Mouse (Mus musculus) stomach, embryonic 14.5 days (tissue): ENCODE results near the gene Atf6. TPM values are rescaled to one million over a fixed set of nuclear protein-coding genes. Genes with fewer than 3 reads are reported as not detected.

Experiments used
- ATAC-seq: fragments of 200-750 bp; cut with Nextera tagmentation; 2 replicates; pipeline ENCODE4 v1.8.0; 2017; ENCODE audit warnings: low read depth, moderate TSS enrichment; ENCODE audit not compliant: insufficient number of reproducible peaks, insufficient read depth, low FRiP score
- H3K27ac ChIP-seq: fragments of 300-500 bp; sonication (generic); 2 replicates; pipeline ENCODE4 v1.5.1; 2014; ENCODE audit warnings: mild to moderate bottlenecking, low read length, moderate library complexity, mixed read lengths
- H3K27me3 ChIP-seq: fragments of 300-500 bp; sonication (generic); 2 replicates; pipeline ENCODE4 v1.6.1; 2014; ENCODE audit warnings: low read length, control low read depth, mixed read lengths; ENCODE audit not compliant: control insufficient read depth, insufficient read depth
- H3K36me3 ChIP-seq: fragments of 300-500 bp; sonication (generic); 2 replicates; pipeline ENCODE4 v1.6.1; 2014; ENCODE audit warnings: mild to moderate bottlenecking, control low read depth, low read length, moderate library complexity, mixed read lengths; ENCODE audit not compliant: control insufficient read depth, insufficient read depth
- H3K4me1 ChIP-seq: fragments of 300-500 bp; sonication (generic); 2 replicates; pipeline ENCODE4 v1.6.1; 2014; ENCODE audit warnings: low read length, control low read depth, mixed read lengths; ENCODE audit not compliant: control insufficient read depth, insufficient read depth
- H3K4me2 ChIP-seq: fragments of 300-500 bp; sonication (generic); replicated peaks from 2 replicates; pipeline ENCODE4 v1.6.1; 2014; ENCODE audit warnings: low read depth, low read length, control low read depth
- H3K4me3 ChIP-seq: fragments of 300-500 bp; sonication (generic); 2 replicates; pipeline ENCODE4 v1.5.1; 2014; ENCODE audit warnings: low read depth, low read length, control low read depth
- H3K9ac ChIP-seq: fragments of 300-500 bp; sonication (generic); replicated peaks from 2 replicates; pipeline ENCODE4 v1.6.1; 2014; ENCODE audit warnings: low read depth, mild to moderate bottlenecking, control low read depth, low read length, moderate library complexity, mixed read lengths
- H3K9me3 ChIP-seq: fragments of 300-500 bp; sonication (generic); 2 replicates; pipeline ENCODE4 v1.6.1; 2016; ENCODE audit warnings: low read depth, low read length, control low read depth; ENCODE audit not compliant: control insufficient read depth
- WGBS: fragments of 180-500 bp; shearing (Covaris S2); extraction: QIAGEN DNeasy Blood & Tissue Kit; methylation state at CpG from one replicate; pipeline ENCODE4 v1.1.7; 2014; 5-methylcytosine and 5-hydroxymethylcytosine counted together
- polyA plus RNA-seq: library from polyadenylated mRNA; unstranded; fragments of >200 nt; fragmentation: Nextera tagmentation; extraction: Ambion mirVana; gene quantifications from 2 replicates; pipeline ENCODE4 v1.2.1, GENCODE M21; 2014

Atf6 gene
- polyA plus RNA-seq, 1 experiment from 2014 or later = 10.8 TPM

DNA sequence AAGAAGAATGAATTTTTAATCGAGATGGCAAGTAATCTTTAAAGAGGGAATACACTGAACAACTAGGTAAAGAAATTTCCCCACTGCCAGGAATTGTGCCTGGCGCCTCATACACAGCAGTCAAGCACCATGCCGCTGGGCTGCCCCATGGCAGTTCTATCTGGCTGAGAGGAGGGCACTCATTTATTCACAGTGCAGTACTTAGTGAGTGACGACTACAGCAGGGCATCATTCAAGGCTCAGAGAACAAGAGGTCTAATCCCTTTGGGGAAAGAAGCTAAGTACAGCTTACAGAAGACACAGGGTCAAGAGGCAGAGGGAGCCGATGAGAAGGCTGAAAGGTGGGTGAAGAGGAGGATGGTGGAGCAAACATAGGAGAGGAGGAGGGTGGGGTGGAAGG, 54.7 kb downstream of the Atf6 start:
- Histone ChIP-seq H3K27me3 (no peaks in the 10 kb centered on the region), H3K36me3 (no peaks in the 10 kb centered on the region), H3K4me3 (no peak overlapping the region), H3K27ac (no peak overlapping the region), H3K4me2 (no peak overlapping the region), H3K4me1 (no peaks in the 10 kb centered on the region), H3K9ac (no peak overlapping the region), H3K9me3 (no peaks in the 10 kb centered on the region)
- no peak for ATAC-seq
- WGBS = 79% methylated on average over 5 of the region's 5 CpGs

DNA sequence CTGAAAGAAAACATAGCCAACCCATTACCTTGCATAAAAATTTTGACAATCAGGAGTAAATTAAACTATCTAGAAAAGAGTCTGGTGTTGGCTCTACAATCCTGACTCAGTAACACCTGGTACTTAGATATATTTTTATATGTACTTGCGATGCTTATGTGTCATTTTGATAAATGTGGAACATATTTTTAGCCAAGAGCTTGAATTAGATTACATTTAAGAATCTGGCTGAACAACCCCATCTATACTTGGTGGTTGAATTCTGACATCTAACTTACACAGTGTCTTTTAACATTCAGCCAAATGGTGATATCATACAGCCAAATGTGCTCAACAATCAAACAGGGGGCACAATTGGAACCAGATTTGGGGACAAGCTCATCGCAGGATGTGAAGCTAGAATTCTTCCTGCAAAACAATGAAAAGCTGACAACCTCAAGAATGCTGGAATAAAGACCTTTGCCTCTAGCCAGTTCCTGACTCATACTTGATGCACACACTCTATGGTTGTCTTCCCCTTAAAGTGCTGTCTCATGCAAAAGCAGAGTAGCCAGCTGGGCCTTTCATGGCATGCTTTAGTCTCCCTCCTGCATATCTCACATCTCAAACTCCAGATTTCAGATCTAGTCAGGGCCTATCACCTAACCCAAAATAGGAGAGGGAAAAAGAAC, 59.8 kb downstream of the Atf6 start:
- Histone ChIP-seq H3K27ac (no peak overlapping the region), H3K9ac (no peak overlapping the region), H3K4me2 (no peak overlapping the region), H3K9me3 (no peaks in the 10 kb centered on the region), H3K4me1 (no peaks in the 10 kb centered on the region), H3K36me3 (no peaks in the 10 kb centered on the region), H3K27me3 (no peaks in the 10 kb centered on the region), H3K4me3 (no peak overlapping the region)
- no peak for ATAC-seq
- 53% methylated on average over 2 of the region's 2 CpGs for WGBS

- H3K36me3 ChIP-seq = no peaks in the 10 kb centered on the region
- H3K4me3 ChIP-seq = no peak overlapping the region
- WGBS = 88% methylated on average over 11 of the region's 11 CpGs
- H3K9me3 ChIP-seq = no peaks in the 10 kb centered on the region
- ATAC-seq = no peak
- no peak overlapping the region for H3K9ac ChIP-seq
- H3K4me2 ChIP-seq = no peak overlapping the region
- no peaks in the 10 kb centered on the region for H3K4me1 ChIP-seq
- H3K27ac ChIP-seq = no peak overlapping the region
- H3K27me3 ChIP-seq = no peaks in the 10 kb centered on the region
These were observed 62.9 kb downstream of the Atf6 start for GRCm38 (mm10) chr1:170804721-170805120.

GRCm38 (mm10) chr1:170802669-170803068, 64.9 kb downstream of the Atf6 start:
- Histone ChIP-seq H3K4me2 (no peak overlapping the region), H3K4me1 (no peaks in the 10 kb centered on the region), H3K9me3 (no peaks in the 10 kb centered on the region), H3K27ac (no peak overlapping the region), H3K27me3 (no peaks in the 10 kb centered on the region), H3K9ac (no peak overlapping the region), H3K4me3 (no peak overlapping the region), H3K36me3 (no peaks in the 10 kb centered on the region)
- WGBS = 61% methylated on average over 7 of the region's 7 CpGs
- ATAC-seq = no peak

GRCm38 (mm10) chr1:170800694-170801093, 66.9 kb downstream of the Atf6 start:
- no peaks in the 10 kb centered on the region for H3K27me3 ChIP-seq
- H3K9me3 ChIP-seq = no peaks in the 10 kb centered on the region
- H3K4me1 ChIP-seq = no peaks in the 10 kb centered on the region
- no peak overlapping the region for H3K4me3 ChIP-seq
- no peak overlapping the region for H3K4me2 ChIP-seq
- ATAC-seq = no peak
- no peak overlapping the region for H3K9ac ChIP-seq
- 72% methylated on average over 3 of the region's 3 CpGs for WGBS
- no peaks in the 10 kb centered on the region for H3K36me3 ChIP-seq
- no peak overlapping the region for H3K27ac ChIP-seq

- 73% methylated on average over 9 of the region's 9 CpGs for WGBS
- Histone ChIP-seq H3K4me3 (no peak overlapping the region), H3K36me3 (no peaks in the 10 kb centered on the region), H3K9me3 (no peaks in the 10 kb centered on the region), H3K9ac (no peak overlapping the region), H3K4me2 (no peak overlapping the region), H3K4me1 (no peaks in the 10 kb centered on the region; the same call in 1 of the 2 replicates), H3K27ac (no peak overlapping the region), H3K27me3 (no peaks in the 10 kb centered on the region)
- ATAC-seq = no peak
These were observed 71.7 kb downstream of the Atf6 start for GRCm38 (mm10) chr1:170795741-170796347.

GRCm38 (mm10) chr1:170791542-170791941, 76.0 kb downstream of the Atf6 start:
- Histone ChIP-seq H3K4me1 (no peaks in the 10 kb centered on the region; the same call in 1 of the 2 replicates), H3K9ac (no peak overlapping the region), H3K4me2 (no peak overlapping the region), H3K9me3 (no peaks in the 10 kb centered on the region), H3K36me3 (peaks cover 4% of the 10 kb centered on the region; the same call in 1 of the 2 replicates), H3K27me3 (no peaks in the 10 kb centered on the region), H3K4me3 (no peak overlapping the region), H3K27ac (no peak overlapping the region)
- 80% methylated on average over 6 of the region's 6 CpGs for WGBS
- ATAC-seq = no peak

DNA sequence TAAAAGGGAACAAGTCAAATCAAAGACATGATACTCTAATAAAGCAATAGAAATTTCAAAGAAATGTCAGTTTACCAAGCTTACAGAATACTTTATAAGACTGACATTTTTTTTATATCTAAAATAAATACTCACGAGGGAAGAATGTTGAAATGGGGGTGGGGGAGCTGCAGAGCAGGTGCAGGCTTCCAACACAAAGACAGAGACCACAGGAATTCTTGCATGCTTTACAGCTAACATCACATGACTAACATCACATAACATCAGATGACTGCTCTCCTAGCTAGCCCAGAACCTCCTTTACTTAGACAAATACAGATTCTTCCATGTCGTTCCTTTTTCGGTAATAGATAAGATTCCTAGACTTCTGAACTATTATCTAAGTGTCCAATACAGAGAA, 76.6 kb downstream of the Atf6 start:
- ATAC-seq = no peak
- Histone ChIP-seq H3K4me2 (no peak overlapping the region), H3K27ac (no peak overlapping the region), H3K4me1 (no peaks in the 10 kb centered on the region; the same call in 1 of the 2 replicates), H3K36me3 (peaks cover 4% of the 10 kb centered on the region; the same call in 1 of the 2 replicates), H3K9me3 (no peaks in the 10 kb centered on the region), H3K9ac (no peak overlapping the region), H3K27me3 (no peaks in the 10 kb centered on the region), H3K4me3 (no peak overlapping the region)
- WGBS = 58% methylated on average over 3 of the region's 3 CpGs
